Mouse (Mus musculus): ENCODE measurements at regions not wholly inside any gene's neighbourhood (a gene's known extent, or its start where the extent isn't known, plus 50 kb on each side); places are given as distances from the start of the nearest gene placed in this dataset.
A peak's percentile ranks its signal among the peaks of the same experiment; 100 is the strongest.

DNA sequence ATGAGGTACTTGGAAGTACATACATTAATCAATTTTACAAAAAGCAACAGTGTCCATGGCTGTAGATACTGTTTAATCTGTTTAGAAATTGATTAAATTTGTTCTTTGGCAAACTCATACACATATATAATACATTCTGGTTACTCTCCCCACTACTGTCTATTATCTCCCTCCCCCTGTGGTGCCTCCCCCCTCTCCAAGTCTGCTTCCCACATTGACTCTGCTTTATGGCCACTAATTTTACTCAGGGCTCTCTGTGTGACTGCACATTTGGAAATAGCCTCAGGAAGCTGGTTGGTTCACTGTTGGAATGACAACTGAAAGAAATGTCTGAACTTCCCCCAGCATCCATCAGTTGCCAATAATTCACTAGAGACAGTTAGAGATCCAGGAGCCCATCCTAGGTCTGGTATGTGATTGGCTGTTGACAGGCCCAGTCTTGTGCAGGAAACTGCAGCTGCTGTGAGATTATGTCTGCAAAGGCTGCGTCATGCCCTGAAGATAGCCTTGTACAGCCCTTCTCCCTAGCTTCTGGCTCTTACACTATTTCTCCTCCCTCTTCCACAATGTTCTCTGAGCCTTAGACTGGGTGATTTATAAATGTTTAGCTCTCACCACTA lies 204.6 kb upstream of the Trib2 start:
- DNase-seq (ENCODE audit: low spot score in 2 of 2): no peak

DNA sequence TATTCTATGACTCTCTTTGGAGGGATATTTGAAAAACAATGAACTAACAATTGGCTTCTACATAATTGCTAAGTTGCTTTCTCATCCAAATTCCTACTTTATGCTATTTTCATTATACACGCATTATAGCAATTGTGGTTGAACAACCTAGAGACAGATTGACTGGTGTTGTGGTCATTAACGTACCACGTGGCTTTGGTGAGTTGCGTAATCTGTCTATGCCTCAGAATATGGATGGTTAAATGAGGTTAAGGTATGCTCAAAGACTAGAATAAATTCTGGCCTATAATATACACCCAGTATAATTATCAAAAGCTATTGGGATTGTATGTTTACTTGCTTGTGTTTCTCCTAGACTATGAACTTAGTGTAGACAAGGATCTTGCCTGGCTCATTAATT lies 201.5 kb upstream of the Trib2 start:
- no peak for DNase-seq (ENCODE audit: low spot score in 2 of 2)

DNA sequence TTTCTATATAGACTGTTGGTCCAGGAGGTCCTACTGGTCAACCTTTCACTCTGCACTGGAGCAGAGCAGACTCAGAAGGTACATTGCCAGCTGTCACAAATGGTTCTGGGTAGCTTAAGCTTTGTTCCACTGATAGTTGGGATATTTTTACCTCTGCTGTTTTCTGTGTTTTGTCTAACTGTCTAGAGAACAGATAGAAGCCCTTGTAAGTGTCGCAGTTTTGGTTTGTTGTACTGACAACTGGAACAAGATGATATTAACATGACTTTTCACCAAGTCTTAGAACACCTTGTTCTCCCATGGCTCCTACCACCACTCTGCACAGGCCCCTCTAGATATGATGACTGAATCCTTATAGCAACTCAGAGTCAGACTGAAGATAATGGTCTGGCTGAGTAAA lies 199.9 kb upstream of the Trib2 start:
- no peak for DNase-seq (ENCODE audit: low spot score in 2 of 2)

DNA sequence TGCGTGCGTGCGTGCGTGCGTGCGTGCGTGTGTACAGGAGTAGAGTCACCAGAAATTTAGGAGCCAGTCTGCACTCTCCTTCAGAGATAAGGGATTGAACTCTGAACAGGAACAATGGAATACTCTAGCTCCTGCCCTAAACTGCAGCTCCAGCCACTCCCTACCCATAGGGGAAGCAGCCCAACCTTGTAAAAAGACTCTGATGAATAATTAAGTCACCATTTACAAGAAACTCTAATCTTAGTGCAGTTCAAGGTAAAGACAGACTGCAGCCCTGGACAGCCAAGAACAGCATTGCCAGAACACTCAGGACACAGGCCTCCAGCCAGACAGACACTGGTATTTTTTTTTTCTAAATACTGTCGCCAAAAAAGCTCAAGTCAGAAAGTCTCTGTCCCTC lies 198.9 kb upstream of the Trib2 start:
- DNase-seq (ENCODE audit: low spot score in 2 of 2): no peak

DNA sequence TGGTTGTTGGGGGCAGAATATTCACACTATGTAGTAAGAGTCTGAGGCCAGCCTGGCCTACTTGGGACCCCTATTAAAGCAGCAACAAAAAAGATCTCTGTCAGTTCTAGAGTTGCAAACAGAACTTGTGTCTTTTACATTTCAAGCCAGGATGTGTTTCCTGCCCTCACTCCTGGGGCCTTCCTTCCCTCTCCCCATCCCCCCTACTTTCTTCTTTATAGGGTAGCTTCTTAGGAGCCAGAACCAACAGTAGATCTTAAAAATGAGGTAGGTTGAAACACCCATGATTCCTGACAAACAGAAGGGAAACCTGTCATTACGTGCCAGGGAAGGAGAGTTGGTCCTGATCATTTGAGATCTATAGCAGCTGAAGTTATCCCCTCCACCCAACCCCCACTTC lies 198.0 kb upstream of the Trib2 start:
- no peak for DNase-seq (ENCODE audit: low spot score in 2 of 2)

DNA sequence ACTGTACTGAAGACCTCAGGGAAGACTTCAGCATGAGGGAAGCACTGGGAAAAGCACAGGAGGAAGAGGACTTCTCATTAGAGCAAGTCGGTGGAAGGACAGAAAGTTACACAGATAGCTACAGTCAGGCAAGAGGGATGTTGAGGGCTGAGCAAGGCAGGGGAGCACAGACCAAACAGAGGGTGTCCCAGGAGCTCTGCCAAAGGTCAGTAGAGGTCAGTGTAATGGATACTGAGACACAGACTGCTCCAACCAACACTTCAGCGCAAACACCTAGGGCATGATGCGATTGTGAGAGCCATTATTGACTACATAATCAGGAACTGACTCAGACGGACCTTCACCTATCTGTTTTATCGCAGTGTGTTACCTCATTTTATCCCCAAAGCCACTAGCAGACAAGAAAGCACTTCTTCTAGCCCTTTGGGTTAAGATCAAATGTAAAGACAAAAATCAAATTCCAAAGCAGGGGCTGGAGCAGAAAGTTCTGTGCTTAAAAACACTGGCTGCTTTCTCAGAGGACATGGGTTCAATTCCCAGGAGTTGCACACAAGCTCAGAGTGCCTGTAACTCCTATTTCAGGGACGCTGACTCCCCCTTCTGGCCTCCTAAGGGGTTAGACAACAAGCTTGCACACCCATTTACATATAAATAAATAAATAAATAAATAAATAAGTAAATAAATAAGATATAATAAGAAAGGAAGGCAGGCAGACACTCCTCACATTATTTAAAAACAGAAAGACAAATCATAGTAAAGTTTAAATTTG lies 197.3 kb upstream of the Trib2 start:
- no peak for DNase-seq (ENCODE audit: low spot score in 2 of 2)

DNA sequence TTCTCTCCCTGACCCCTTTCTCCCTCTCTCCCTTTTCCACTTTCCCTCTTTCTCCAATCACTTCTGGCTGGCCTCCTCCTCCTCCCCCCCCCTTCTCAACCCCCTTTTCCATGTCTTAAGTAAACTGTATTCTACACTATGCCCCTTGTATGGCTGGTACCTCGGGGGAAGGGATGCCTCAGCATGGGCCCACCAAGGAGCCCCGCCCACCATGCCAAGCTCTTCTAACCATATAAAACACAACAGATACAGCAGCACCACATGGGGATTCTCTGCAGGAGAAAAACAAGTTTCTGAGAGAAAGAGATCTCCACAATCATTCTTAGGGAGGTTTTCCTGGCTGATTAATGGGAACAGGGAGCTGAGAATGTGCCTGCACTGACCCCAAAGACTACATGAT lies 196.6 kb upstream of the Trib2 start:
- DNase-seq (ENCODE audit: low spot score in 2 of 2): no peak

DNA sequence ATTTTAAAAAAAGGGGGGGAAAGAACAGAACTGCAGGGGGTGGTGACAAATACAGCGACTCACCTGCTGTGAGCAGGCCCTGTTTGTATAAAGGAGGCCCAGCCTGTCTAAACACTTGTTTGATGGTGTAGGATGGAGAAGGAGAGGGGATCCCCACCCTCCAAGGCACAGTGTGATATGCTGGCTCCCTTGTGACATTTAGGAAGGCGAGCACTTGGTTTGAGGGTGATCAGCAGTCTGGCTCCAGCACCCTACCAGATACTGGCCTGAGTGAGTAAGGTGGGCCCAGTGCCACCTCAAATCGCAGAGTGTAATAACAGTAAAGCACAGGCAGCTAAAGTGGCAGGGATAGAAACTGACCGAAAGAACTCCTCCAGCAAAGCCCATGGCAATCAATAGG lies 195.4 kb upstream of the Trib2 start:
- no peak for DNase-seq (ENCODE audit: low spot score in 2 of 2)

DNA sequence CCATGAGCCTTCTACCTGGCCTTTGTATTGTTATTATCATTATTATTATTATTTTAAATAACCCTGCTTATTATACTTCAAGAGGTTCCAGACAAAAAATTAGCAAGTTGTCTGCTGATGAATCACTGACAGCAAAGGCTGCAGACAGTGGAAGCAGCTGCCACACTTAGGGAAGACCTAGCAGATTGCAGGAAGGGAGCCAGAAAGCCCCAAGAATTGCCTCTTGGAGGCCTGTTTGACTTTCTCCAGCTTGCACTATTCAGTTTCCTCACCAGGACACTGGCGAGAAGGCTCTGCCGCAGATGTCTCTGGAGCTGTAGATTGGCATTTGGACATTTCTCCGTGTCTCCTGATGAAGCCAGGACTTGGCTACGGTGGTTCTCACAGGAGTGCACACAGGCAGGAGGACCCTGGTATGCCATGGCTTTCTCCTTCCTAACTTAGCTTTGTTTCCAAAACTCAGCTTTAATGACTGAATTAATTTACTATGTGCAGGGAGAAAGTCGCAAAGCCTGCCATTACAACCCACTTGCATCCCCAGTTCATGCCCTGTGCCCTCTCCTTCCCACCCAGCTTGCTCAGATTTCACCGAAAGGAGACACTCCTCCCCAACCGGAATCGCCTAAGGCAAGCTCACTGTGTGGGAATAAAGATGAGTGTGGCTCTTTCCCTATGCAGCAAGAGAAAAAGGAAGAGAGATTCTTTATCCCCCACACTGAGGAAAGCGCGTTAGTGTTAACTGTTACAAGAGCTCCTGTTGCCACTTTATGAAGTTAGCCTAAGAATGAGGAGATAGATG lies 193.3 kb upstream of the Trib2 start:
- no peak for DNase-seq (ENCODE audit: low spot score in 2 of 2)

DNA sequence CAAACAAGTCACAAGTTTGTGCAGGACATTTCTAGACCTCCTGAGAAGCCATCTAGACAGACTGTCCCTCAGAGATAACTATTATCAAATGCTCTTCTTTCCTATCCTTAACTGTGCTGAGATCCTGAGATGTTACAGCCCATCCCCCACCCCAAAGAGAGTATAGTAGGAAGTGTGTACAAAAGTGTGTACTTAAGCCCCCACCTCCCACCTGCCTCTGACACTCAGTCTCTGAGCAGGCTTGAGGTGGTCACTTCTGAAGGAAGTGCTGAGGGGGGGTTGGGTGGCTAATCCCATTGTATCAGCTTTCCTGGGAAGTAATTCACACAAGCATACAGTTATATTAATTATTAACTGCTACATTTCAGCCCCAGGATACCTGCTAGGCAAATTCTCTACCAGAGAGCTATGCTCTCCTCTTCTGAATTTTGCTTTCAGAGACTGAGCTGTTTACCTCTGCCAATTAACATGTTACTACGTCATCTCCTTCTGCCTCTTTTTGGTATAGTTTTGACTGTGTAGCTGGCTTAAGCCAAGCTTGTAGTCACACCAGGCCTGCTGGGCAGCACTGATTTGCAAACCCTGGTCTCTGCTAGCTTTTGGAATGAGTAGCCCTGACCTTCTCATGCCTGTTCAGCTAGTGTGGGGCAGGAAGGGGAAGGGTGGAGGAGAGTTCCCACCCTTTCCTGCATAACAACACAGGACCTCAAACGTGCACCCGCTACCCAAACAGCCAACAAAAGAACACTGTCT lies 192.2 kb upstream of the Trib2 start:
- peak in 1 of 2 experiments; percentile 11 for DNase-seq (ENCODE audit: low spot score in 2 of 2)

DNA sequence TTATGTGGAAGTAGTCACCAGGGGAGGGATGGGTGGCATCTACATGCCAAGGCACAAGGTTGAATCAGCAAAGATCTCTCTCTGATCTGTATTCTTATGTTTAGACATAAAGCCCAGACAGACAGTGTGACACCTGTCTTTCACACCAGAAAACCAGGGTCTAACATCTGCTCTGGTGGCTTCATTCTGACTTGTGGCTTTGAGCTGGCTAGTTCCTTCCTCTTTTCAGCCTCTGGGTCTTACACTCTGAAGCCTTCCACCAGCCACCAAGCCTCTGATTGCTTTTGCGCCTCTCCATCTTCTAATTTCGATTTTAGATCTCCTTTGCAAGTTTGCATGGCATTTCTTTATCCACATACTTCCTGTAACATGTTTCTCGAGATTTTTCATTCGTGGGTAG lies 191.5 kb upstream of the Trib2 start:
- DNase-seq (ENCODE audit: low spot score in 2 of 2): peak; percentile 26 to 68

DNA sequence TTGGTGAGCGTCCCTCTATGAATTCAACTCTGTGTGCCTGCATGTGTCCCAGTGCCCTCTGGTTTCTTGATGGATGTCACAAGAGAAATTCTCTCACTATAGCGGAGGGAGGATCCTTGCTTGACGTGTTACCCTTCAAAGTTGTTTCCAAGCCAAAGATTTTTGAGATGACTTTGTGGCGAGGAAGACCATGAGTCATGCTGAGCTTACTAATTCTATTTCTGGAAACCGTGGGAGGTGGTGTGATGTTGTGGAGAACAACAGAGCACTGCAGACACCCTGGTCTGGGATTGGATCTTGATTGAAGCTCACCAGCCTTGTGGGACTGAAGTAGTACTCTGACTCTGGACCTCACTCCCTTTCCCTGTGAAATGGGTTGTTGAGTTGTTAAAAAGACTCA lies 190.0 kb upstream of the Trib2 start:
- DNase-seq (ENCODE audit: low spot score in 2 of 2): peak; percentile 1 to 13

DNA sequence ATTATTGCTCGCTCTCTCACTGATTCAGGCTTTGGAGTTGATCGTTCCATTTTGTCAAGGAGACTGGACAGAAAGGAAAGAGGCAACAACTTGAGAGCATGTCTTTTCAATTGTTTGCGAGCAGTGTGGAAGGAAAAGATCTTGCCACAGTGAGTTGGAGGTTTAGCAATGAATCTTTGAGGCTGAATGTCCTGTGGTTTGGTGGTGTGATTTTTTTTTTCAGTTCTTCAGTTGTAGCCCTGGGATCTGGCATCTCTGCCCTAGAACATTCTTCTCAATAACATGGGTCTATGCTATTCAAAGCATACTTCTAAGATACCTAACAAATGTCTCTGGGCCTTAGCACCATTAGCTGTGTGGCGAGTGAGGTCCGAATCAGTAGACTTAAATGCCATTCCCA lies 189.6 kb upstream of the Trib2 start:
- DNase-seq (ENCODE audit: low spot score in 2 of 2): no peak

DNA sequence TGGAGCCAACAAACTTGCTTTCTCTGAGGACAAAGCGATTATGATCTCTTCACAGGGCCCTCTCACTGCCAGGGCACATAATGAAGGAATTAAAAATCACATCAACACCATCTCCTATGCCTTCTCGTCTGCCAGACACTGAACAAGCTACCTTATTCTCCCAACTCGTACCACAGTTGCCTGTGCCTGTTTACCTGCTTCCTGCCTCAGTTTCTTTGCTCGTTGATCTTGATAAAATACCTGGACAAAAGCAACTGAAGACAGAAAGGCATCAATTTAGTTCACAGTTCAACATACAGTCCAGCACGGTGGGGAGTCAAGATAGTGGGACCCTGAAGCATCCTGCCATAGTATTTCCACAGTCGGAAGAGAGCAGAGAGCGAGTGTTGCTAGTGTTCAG lies 185.1 kb upstream of the Trib2 start:
- DNase-seq (ENCODE audit: low spot score in 2 of 2): no peak

DNA sequence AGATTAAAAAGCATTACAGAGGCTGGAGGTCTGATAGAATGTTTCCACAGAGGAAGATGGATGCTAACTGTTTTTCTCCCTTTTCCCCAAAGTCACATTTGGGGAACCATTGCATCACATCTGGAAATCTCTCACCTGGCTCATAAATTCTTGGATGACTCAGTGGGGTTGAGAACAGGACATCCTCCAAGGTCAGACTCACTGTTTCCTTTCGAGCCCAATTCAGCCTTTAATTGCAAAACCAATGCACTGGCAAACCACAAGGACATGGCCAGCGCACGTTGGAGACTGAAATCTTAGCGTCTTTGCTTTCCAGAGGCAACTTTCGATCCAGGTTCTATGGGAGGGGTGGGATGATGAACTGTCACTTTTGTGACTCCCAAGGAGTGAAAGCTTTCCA lies 184.5 kb upstream of the Trib2 start:
- DNase-seq (ENCODE audit: low spot score in 2 of 2): no peak

DNA sequence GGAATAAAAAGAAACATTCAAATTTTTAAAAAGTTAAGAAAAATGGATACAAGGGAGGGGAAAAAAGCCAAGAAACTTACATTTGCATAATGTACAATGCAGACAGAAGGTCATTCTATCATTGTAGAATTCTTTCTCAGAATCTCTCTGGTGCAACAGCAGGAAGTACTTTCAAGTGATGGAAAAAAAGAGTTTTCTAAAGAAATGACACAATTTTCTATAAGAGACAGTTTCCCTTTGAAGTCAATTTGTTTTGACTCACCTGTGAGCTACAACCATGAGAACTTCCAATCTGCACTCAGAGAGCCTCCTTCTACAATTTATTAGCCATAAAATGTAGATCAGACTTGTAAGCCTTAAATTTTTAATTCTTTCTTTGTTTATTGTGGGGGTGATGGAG lies 181.6 kb upstream of the Trib2 start:
- DNase-seq (ENCODE audit: low spot score in 2 of 2): no peak

DNA sequence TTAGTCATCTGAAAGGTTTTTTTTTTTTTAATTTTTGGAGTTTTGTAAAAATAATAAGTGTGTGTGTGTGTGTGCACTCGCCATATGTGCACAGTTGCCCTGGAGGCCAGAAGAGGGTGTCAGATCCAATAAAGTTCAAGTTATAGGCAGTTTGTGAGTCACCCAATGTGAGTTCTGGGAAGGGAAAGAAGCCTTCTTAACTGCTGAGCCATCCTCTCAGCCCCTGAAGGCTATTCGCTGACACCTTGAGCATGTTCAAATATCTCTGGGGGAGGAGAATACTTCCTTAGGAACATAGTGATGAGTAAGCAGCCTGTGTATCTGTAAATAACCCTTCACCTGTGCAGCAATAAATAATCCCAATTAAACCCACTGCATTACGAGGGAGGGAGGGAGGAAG lies 177.1 kb upstream of the Trib2 start:
- DNase-seq (ENCODE audit: low spot score in 2 of 2): no peak

DNA sequence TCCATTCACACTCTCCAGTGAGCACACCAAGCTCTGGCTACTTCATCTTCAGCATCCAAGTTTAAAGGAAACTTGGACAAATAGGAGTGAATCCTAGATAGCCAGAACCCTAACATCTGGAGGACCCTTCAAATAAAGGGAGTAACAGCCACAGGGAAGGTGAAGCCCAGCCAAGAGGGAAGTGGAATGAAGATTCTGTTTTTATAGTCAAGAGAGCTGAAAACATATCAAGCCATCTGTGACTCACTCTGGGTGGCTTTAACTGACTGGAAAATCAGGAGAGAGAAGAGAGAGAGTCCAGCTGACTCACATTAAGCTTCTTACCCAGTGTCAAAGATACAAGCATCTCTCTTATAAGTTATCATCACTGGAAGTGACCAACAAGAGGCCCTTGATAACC lies 169.6 kb upstream of the Trib2 start:
- DNase-seq (ENCODE audit: low spot score in 2 of 2): no peak

DNA sequence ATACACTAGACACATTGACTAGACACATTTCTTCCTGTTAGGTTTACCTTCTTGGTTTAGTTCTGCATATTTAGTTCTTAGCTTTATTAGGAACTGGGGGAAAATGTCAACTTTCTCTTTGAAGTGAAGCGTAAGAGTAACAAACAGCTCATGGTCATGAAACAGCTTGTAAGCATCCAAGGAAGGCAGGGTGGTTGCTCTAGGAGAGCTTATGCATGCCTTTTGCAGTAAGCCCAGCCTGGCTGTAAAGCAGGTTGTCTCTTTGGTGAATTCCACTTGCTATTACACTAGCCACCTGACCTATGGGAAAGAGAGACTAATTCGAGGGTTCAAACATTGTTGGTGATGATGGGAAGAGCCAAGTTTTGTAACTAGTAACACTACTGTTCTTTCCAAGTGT lies 168.9 kb upstream of the Trib2 start:
- DNase-seq (ENCODE audit: low spot score in 2 of 2): no peak

DNA sequence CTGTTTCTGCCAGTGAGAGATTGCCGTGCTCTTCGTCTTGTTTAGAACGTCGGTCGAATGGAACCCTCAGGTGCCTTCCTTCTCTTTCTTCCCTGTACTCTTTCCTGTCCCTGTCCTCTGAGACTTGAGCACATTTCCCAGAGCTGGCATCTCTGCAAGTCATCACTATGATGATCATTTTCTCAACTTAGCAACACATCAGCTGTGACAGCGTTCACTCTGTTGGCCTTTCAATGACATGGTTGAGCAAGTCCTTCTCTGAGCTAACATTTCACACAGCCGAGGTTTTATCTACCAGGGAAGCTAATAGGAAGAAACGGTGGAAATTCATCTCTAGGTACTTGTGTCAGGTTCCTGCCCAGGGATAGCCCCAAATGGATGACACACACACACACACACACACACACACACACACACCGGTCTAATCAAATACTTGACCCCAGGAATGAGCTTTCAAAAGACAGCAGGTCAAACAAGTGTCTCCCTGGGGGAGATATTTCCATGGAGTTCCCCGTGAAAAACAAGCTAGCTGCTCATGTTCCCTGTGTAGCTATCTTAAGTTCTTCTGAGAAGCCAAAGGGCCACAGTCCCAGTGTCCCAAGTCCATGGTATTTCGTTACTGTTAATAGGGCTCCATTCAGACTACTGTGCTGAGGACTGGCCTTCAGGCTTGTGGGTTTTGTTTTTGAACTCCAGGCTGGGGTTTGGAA lies 167.0 kb upstream of the Trib2 start:
- DNase-seq (ENCODE audit: low spot score in 2 of 2): no peak

DNA sequence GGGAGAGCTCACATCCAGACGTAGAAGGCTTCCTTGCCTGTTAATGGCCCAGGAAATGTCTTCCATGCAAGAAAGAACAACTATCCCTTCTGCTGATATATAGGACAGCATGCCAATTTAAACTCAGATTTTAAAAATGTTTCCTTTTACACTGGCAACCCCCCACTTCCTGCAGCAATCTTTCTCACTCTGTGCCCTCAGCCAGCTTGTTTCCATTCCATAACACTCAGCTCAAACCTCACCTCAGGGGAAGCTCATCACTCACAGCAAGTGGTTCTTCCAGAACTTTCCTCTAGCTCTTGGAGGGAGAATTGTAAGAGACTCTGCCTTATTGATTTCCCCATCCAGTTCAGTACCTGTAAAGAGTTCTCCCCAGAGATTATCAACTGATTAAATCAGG lies 165.0 kb upstream of the Trib2 start:
- DNase-seq (ENCODE audit: low spot score in 2 of 2): no peak

DNA sequence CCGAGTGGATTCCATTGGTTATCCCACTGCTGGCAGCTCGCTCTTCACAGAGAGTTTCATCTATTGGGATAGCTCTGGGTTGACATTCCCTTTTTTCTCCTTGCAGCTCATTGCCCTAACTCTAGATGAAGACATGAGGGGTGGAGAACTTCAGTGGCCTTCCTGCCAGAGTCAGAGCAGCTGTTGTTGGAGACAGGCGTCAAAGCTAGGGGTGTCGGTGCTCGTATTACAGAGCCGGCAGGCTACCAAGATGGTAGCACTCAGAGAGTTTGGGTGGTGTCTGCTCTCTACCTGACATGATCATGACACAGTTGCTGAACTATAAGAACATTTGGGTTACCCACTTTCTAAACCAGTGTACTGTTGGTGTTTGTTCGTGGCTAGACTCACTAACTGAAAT lies 162.5 kb upstream of the Trib2 start:
- DNase-seq (ENCODE audit: low spot score in 2 of 2): no peak
